Mouse (Mus musculus): ENCODE measurements at regions not wholly inside any gene's neighbourhood (a gene's known extent, or its start where the extent isn't known, plus 50 kb on each side); places are given as distances from the start of the nearest gene placed in this dataset.

DNA sequence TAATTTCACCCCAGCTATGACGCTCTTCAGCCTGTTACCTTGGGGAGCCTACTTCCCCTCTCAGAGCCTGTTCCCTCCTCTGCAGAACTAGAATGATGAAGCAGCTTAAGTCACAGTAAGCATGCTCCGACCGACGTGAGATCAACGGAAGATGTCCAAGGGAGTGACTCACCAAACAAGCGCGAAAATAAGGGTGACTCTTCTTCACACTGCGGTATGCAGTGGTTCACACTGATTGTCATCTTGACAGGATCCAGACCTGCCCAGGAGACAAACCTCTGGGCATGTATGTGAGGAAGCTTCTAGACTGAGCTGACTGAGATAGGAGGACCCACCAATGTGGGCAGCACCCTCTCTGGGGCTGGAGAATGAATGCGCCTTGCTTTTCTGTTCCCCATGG is 116.3 kb upstream of the Tpm1 start:
- no peaks in the 10 kb centered on the region for H3K27me3 ChIP-seq
- H3K4me2 ChIP-seq, result no peak overlapping the region
- H3K4me1 ChIP-seq (replicated peaks), result peaks cover 11% of the 10 kb centered on the region
- H3K27ac ChIP-seq, result no peak overlapping the region
- WGBS (ENCODE audit: insufficient replicate concordance), result 61% methylated on average over 9 of the region's 9 CpGs
- no peaks in the 10 kb centered on the region for H3K9me3 ChIP-seq (replicated peaks)
- ATAC-seq (ENCODE audit: low read depth) (no peak), DNase-seq (no peak)
- H3K4me3 ChIP-seq (replicated peaks), result no peak overlapping the region
- H3K36me3 ChIP-seq, result no peaks in the 10 kb centered on the region
- H3K9ac ChIP-seq, result no peak overlapping the region

DNA sequence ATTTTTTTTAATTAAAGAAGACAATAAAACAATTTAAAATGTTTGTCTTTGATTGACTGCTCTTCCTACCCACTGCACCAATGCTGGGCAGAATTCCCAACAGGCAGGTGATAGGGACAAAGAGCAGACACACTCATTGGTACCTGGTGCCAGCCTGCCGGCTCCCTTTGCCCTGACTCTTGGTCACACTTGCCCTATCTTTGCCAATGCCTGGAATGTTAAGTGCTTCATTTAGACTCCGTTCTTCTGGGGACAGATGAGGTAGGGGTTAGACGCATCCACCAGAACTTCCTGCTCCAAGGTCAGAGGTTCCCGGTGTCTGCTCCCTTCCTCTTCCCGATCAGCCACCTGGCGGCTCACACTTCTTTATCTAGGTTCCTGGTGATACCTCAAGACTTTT is 114.5 kb upstream of the Tpm1 start:
- Histone ChIP-seq H3K27ac (no peak overlapping the region), H3K4me1 (replicated peaks) (0 out of 2 replicates have a peak, but pooled peaks cover 3% of the 10 kb centered on the region), H3K4me2 (no peak overlapping the region), H3K4me3 (replicated peaks) (no peak overlapping the region), H3K9me3 (replicated peaks) (no peaks in the 10 kb centered on the region), H3K27me3 (no peaks in the 10 kb centered on the region), H3K9ac (no peak overlapping the region), H3K36me3 (no peaks in the 10 kb centered on the region)
- ATAC-seq (ENCODE audit: low read depth) (no peak), DNase-seq (no peak)
- whole genome bisulfite sequencing (ENCODE audit: insufficient replicate concordance), result 55% methylated on average over 6 of the region's 6 CpGs

- Histone ChIP-seq H3K9ac (no peak overlapping the region), H3K36me3 (no peaks in the 10 kb centered on the region), H3K27me3 (no peaks in the 10 kb centered on the region), H3K9me3 (replicated peaks) (no peaks in the 10 kb centered on the region), H3K27ac (no peak overlapping the region), H3K4me2 (no peak overlapping the region), H3K4me1 (replicated peaks) (0 out of 2 replicates have a peak, but pooled peaks cover 3% of the 10 kb centered on the region), H3K4me3 (replicated peaks) (no peak overlapping the region)
- no peak for ATAC-seq (ENCODE audit: low read depth)
- WGBS (ENCODE audit: insufficient replicate concordance), result 68% methylated on average over 3 of the region's 3 CpGs
- no peak for DNase-seq
Measured at GRCm38 (mm10) chr9:67160785-67161455, 111.7 kb upstream of the Tpm1 start.

GRCm38 (mm10) chr9:67160350-67160749 is 111.1 kb upstream of the Tpm1 start:
- no peaks in the 10 kb centered on the region for H3K9me3 ChIP-seq (replicated peaks)
- DNase-seq, result no peak
- ATAC-seq (ENCODE audit: low read depth), result no peak
- H3K27ac ChIP-seq, result no peak overlapping the region
- no peaks in the 10 kb centered on the region for H3K36me3 ChIP-seq
- no peaks in the 10 kb centered on the region for H3K27me3 ChIP-seq
- no peak overlapping the region for H3K4me3 ChIP-seq (replicated peaks)
- no peak overlapping the region for H3K9ac ChIP-seq
- H3K4me1 ChIP-seq (replicated peaks), result 0 out of 2 replicates have a peak, but pooled peaks cover 3% of the 10 kb centered on the region
- no peak overlapping the region for H3K4me2 ChIP-seq
- 59% methylated on average over 5 of the region's 5 CpGs for WGBS (ENCODE audit: insufficient replicate concordance)

DNA sequence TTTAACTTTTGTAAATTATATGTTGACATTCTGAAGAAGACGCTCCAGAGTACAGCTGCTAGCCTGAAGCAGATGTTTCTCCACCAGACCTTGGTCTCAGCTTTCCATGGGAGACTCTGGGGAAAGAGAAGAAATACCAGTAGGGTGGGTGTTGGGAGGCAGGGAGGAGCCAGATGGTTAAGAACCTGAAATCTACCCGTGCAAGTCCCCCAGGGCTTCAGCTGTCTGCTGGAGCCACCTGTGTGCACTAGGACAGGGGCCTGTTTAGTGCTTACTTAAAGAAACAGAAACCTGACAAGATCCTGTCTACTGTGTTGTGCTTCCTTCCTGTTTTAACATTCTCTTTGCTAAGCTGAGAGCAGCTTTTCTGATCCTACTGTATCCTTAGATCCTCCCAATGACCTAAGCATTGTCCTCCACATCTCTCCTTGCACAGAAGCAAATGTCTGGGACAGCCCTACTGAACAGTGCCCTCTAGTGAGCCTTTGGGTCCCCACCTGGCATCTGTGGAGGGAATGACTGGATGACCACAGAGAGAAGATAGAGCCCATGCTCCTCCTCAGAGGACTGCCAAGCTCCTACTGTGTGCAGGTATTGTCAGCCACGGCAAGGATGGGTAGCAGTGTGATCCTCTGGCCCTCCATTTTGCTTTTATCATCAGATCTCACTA is 107.5 kb upstream of the Tpm1 start:
- Histone ChIP-seq H3K9me3 (replicated peaks) (no peaks in the 10 kb centered on the region), H3K36me3 (no peaks in the 10 kb centered on the region), H3K4me2 (no peak overlapping the region), H3K9ac (no peak overlapping the region), H3K27ac (no peak overlapping the region), H3K4me1 (replicated peaks) (peaks cover 7% of the 10 kb centered on the region; the same call in 1 of the 2 replicates), H3K4me3 (replicated peaks) (no peak overlapping the region), H3K27me3 (no peaks in the 10 kb centered on the region)
- no peak for ATAC-seq (ENCODE audit: low read depth)
- peak; percentile 5 for DNase-seq
- 41% methylated on average over 3 of the region's 3 CpGs for WGBS (ENCODE audit: insufficient replicate concordance)

DNA sequence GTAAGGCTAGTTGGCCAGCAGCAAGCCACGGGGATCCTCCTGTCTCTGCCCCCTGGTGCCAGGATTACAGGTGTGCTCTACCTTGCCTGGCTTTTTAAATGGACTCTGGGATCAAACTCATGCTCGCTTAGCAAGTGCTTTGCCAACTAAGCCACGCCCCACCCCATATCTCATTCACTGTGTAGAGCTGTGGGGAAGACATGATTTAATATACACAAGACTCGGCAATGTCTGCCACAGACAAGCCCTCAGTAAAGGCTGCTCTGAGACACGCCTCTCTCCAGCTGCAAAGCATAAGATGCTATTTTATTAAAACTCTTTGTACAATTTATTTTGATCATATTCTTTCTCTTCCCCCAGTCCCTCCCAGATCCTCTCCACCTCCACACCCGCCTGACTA is 104.9 kb upstream of the Tpm1 start:
- H3K4me2 ChIP-seq, result no peak overlapping the region
- H3K36me3 ChIP-seq, result no peaks in the 10 kb centered on the region
- H3K9me3 ChIP-seq (replicated peaks), result no peaks in the 10 kb centered on the region
- no peak for ATAC-seq (ENCODE audit: low read depth)
- no peak overlapping the region for H3K9ac ChIP-seq
- H3K27ac ChIP-seq, result no peak overlapping the region
- no peak for DNase-seq
- WGBS (ENCODE audit: insufficient replicate concordance), result 51% methylated on average over 6 of the region's 6 CpGs
- H3K27me3 ChIP-seq, result no peaks in the 10 kb centered on the region
- H3K4me1 ChIP-seq (replicated peaks), result peaks cover 4% of the 10 kb centered on the region; the same call in 1 of the 2 replicates
- no peak overlapping the region for H3K4me3 ChIP-seq (replicated peaks)

- Histone ChIP-seq H3K4me2 (no peak overlapping the region), H3K27ac (no peak overlapping the region), H3K4me3 (replicated peaks) (no peak overlapping the region), H3K4me1 (replicated peaks) (peaks cover 4% of the 10 kb centered on the region; the same call in 1 of the 2 replicates), H3K9me3 (replicated peaks) (no peaks in the 10 kb centered on the region), H3K9ac (no peak overlapping the region), H3K27me3 (no peaks in the 10 kb centered on the region), H3K36me3 (no peaks in the 10 kb centered on the region)
- WGBS (ENCODE audit: insufficient replicate concordance), result 64% methylated on average over 4 of the region's 4 CpGs
- no peak for ATAC-seq (ENCODE audit: low read depth)
- no peak for DNase-seq
Measured at GRCm38 (mm10) chr9:67153333-67153732, 104.1 kb upstream of the Tpm1 start.

- Histone ChIP-seq H3K4me3 (replicated peaks) (no peak overlapping the region), H3K4me2 (no peak overlapping the region), H3K36me3 (no peaks in the 10 kb centered on the region), H3K4me1 (replicated peaks) (no peaks in the 10 kb centered on the region), H3K27me3 (no peaks in the 10 kb centered on the region), H3K9ac (no peak overlapping the region), H3K9me3 (replicated peaks) (no peaks in the 10 kb centered on the region), H3K27ac (no peak overlapping the region)
- no peak for DNase-seq
- no peak for ATAC-seq (ENCODE audit: low read depth)
- 68% methylated on average over 7 of the region's 7 CpGs for WGBS (ENCODE audit: insufficient replicate concordance)
Measured at GRCm38 (mm10) chr9:67147656-67148055, 98.5 kb upstream of the Tpm1 start.

DNA sequence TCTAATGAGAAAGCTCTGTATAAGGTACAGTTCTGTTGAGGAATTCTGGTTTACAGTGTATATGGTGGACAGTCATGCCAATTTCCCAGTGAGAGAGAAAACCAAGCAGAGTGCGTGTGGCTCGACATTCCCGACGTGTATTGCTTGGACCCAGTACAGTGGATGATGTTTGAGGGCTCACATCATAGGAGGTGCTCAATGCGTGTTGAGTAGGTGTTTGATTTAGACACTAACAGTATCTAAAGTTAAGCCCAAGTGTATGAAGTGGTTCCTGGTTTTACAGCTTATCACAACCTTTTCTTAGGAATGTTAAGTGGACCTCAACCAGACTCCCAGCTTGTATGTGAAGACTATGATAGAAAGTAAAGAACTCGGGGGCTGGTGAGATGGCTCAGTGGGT is 96.2 kb upstream of the Tpm1 start:
- DNase-seq (no peak), ATAC-seq (ENCODE audit: low read depth) (no peak)
- Histone ChIP-seq H3K36me3 (no peaks in the 10 kb centered on the region), H3K27me3 (no peaks in the 10 kb centered on the region), H3K27ac (no peak overlapping the region), H3K4me1 (replicated peaks) (no peaks in the 10 kb centered on the region), H3K4me2 (no peak overlapping the region), H3K4me3 (replicated peaks) (no peak overlapping the region), H3K9ac (no peak overlapping the region), H3K9me3 (replicated peaks) (no peaks in the 10 kb centered on the region)
- WGBS (ENCODE audit: insufficient replicate concordance), result 76% methylated on average over 6 of the region's 6 CpGs

GRCm38 (mm10) chr9:67144511-67144910 is 95.3 kb upstream of the Tpm1 start:
- H3K4me1 ChIP-seq (replicated peaks), result no peaks in the 10 kb centered on the region
- H3K4me2 ChIP-seq, result no peak overlapping the region
- no peak overlapping the region for H3K4me3 ChIP-seq (replicated peaks)
- H3K27me3 ChIP-seq, result no peaks in the 10 kb centered on the region
- DNase-seq (no peak), ATAC-seq (ENCODE audit: low read depth) (no peak)
- no peak overlapping the region for H3K27ac ChIP-seq
- H3K36me3 ChIP-seq, result no peaks in the 10 kb centered on the region
- H3K9ac ChIP-seq, result no peak overlapping the region
- H3K9me3 ChIP-seq (replicated peaks), result no peaks in the 10 kb centered on the region

- 54% methylated on average over 7 of the region's 7 CpGs for WGBS (ENCODE audit: insufficient replicate concordance)
- Histone ChIP-seq H3K9me3 (replicated peaks) (no peaks in the 10 kb centered on the region), H3K4me1 (replicated peaks) (peaks cover 11% of the 10 kb centered on the region), H3K4me2 (no peak overlapping the region), H3K36me3 (no peaks in the 10 kb centered on the region), H3K9ac (no peak overlapping the region), H3K27me3 (no peaks in the 10 kb centered on the region), H3K27ac (no peak overlapping the region), H3K4me3 (replicated peaks) (no peak overlapping the region)
- DNase-seq, result no peak
- no peak for ATAC-seq (ENCODE audit: low read depth)
Measured at GRCm38 (mm10) chr9:67140319-67140887, 91.2 kb upstream of the Tpm1 start.

- ATAC-seq (ENCODE audit: low read depth) (no peak), DNase-seq (no peak)
- H3K9me3 ChIP-seq (replicated peaks), result no peaks in the 10 kb centered on the region
- no peak overlapping the region for H3K4me3 ChIP-seq (replicated peaks)
- whole genome bisulfite sequencing (ENCODE audit: insufficient replicate concordance), result 49% methylated on average over 5 of the region's 5 CpGs
- no peaks in the 10 kb centered on the region for H3K27me3 ChIP-seq
- H3K4me1 ChIP-seq (replicated peaks), result peaks cover 14% of the 10 kb centered on the region
- H3K36me3 ChIP-seq, result no peaks in the 10 kb centered on the region
- H3K27ac ChIP-seq, result no peak overlapping the region
- no peak overlapping the region for H3K4me2 ChIP-seq
- H3K9ac ChIP-seq, result no peak overlapping the region
Measured at GRCm38 (mm10) chr9:67137681-67138080, 88.5 kb upstream of the Tpm1 start.

All from liver, embryonic 13.5 days (tissue).